Mouse (Mus musculus) hindbrain, embryonic 11.5 days (tissue): ENCODE measurements around the gene Tmco5b. TPM values are rescaled to one million over a fixed set of nuclear protein-coding genes. Genes with fewer than 3 reads are reported as not detected.

Source experiments
- ATAC-seq: fragments of 200-750 bp; cut with Nextera tagmentation; 2 replicates; pipeline ENCODE4 v1.8.0; 2017; ENCODE audit warnings: mild to moderate bottlenecking, moderate TSS enrichment, moderate library complexity; ENCODE audit not compliant: low FRiP score
- DNase-seq: peaks from one replicate; pipeline ENCODE4 v3.0.0-alpha.2; 2015; ENCODE audit warnings: low spot score
- H3K27ac ChIP-seq: fragments of 300-500 bp; sonication (generic); 2 replicates; pipeline ENCODE4 v1.5.1; 2014; ENCODE audit warnings: mild to moderate bottlenecking, low read depth, low read length
- H3K27me3 ChIP-seq: fragments of 300-500 bp; sonication (generic); 2 replicates; pipeline ENCODE4 v1.6.1; 2014; ENCODE audit warnings: mild to moderate bottlenecking, low read length, moderate library complexity, mixed read lengths; ENCODE audit not compliant: control insufficient read depth, insufficient read depth
- H3K36me3 ChIP-seq: fragments of 300-500 bp; sonication (generic); 2 replicates; pipeline ENCODE4 v1.6.1; 2014; ENCODE audit warnings: mild to moderate bottlenecking, low read length, moderate library complexity, mixed read lengths; ENCODE audit not compliant: control insufficient read depth, insufficient read depth
- H3K4me1 ChIP-seq: fragments of 300-500 bp; sonication (generic); replicated peaks from 2 replicates; pipeline ENCODE4 v1.6.1; 2014; ENCODE audit warnings: low read length, mixed read lengths; ENCODE audit not compliant: control insufficient read depth, insufficient read depth
- H3K4me2 ChIP-seq: fragments of 300-500 bp; sonication (generic); replicated peaks from 2 replicates; pipeline ENCODE4 v1.6.1; 2014; ENCODE audit warnings: mild to moderate bottlenecking, low read depth, low read length
- H3K4me3 ChIP-seq: fragments of 300-500 bp; sonication (generic); 2 replicates; pipeline ENCODE4 v1.5.1; 2014; ENCODE audit warnings: low read depth, low read length
- H3K9ac ChIP-seq: fragments of 300-500 bp; sonication (generic); 2 replicates; pipeline ENCODE4 v1.6.1; 2014; ENCODE audit warnings: low read depth, low read length
- H3K9me3 ChIP-seq: fragments of 300-500 bp; sonication (generic); 2 replicates; pipeline ENCODE4 v1.6.1; 2016; ENCODE audit warnings: low read length; ENCODE audit not compliant: control insufficient read depth
- WGBS: fragments of 180-500 bp; shearing (Covaris S2); extraction: QIAGEN DNeasy Blood & Tissue Kit; methylation state at CpG from one replicate; pipeline ENCODE4 v1.1.7; 2014; 5-methylcytosine and 5-hydroxymethylcytosine counted together
- polyA plus RNA-seq: library from polyadenylated mRNA; unstranded; fragments of >200 nt; fragmentation: Nextera tagmentation; extraction: Ambion mirVana; gene quantifications from 2 replicates; pipeline ENCODE4 v1.2.1, GENCODE M21; 2014

The Tmco5b gene
- polyA plus RNA-seq, 1 experiment from 2014 or later: not detected

DNA sequence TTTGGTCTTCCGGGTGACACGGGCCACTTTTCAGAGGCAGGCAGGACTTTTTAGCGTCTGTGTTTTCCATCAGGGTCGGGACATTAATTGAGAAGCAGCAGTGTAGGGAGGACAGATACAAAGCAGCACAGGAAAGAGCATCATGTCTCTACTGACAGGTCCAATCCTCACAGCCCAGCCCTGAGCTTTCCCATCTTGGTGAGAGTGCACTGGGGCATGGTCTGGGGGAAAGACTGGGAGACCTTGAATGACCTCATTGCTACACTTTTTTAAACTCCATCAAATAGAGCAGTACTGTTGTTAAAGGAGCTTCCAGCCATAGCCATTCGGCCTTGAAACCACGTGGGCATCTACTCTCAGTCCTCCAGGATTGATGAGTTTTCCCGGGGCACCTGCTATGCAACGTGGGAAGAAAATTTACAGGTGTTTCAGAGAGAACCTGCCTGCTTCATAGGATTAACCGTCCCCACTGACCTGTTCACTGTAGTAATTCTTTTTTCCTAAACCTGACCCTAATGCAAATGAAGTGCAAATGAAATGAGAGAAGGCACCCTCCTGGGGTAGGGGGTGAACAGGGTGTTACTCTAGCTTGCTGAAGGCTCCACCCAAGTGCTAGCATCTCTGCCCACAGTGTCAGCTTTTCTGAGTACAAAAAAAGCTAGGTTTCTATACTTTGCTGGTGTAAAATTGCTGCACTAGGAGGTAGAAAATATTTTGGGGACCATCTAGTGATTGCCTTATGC, 48.4 kb downstream of the Tmco5b start:
- Histone ChIP-seq H3K4me2 (no peak overlapping the region), H3K36me3 (no peaks in the 10 kb centered on the region), H3K9ac (no peak overlapping the region), H3K4me1 (no peaks in the 10 kb centered on the region), H3K9me3 (no peaks in the 10 kb centered on the region), H3K27ac (no peak overlapping the region), H3K27me3 (no peaks in the 10 kb centered on the region), H3K4me3 (no peak overlapping the region)
- no peak for ATAC-seq
- WGBS: 58% methylated on average over 9 of the region's 9 CpGs
- no peak for DNase-seq

DNA sequence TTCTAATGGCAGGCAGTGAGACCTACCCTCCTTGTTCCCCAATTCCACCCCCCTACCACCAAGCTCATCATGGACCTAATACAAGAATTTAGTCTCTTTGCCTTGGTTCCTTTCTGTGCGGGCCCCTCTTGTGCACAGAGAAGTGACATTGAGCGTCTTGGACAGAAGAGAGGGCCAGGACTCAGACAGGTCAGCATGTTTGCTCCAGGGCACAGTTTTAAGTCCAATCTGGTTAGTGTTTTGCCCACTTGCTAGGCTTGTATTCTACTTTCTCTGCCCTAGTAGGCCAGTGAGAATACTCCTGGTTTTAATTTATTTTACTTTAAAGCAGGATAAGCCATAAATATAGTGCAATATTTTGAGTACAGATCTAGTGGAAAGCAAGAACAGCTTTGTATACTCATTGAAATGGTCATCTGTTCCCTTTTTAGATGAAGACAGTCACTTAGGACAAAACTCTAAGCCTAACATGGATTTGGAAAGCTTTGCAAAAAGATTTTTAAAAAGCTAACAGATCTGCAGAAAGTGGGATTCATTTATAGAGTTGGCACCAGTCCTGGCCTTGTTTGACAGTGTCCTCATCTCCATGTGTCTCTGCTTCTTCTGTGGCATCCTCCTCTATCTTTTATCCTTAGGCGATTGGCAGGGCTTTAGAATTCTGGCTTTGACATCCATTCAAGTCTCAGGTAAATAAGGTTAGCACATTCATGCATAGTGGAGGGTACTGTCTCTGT, 50.2 kb downstream of the Tmco5b start:
- H3K9me3 ChIP-seq: no peaks in the 10 kb centered on the region
- H3K27me3 ChIP-seq: no peaks in the 10 kb centered on the region
- no peak for DNase-seq
- no peaks in the 10 kb centered on the region for H3K36me3 ChIP-seq
- no peak overlapping the region for H3K9ac ChIP-seq
- no peak for ATAC-seq
- H3K27ac ChIP-seq: no peak overlapping the region
- WGBS: 88% methylated on average over 3 of the region's 3 CpGs
- H3K4me1 ChIP-seq: no peaks in the 10 kb centered on the region
- no peak overlapping the region for H3K4me2 ChIP-seq
- H3K4me3 ChIP-seq: no peak overlapping the region

DNA sequence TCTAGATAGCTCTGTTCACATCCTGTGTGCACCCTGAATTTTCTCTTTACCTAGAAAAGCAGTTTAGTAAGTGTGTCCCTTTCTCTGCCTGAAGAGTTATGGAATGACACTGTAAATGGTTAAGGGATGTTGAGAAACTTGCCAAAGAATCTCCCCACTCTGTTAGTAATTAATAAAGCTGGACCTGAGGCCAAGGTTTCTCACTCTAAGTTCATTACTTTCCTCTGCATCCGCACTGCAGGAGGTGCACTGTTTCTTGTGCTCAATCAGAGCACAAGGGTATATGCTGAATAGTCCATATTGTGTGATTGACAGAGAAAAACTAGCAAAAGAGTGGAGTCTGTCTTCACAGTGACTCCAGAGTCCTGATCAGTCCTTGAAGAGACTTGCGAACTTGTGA, 59.0 kb downstream of the Tmco5b start:
- no peak for ATAC-seq
- Histone ChIP-seq H3K4me3 (no peak overlapping the region), H3K36me3 (no peaks in the 10 kb centered on the region), H3K9ac (no peak overlapping the region), H3K4me2 (no peak overlapping the region), H3K4me1 (no peaks in the 10 kb centered on the region), H3K27me3 (no peaks in the 10 kb centered on the region), H3K9me3 (no peaks in the 10 kb centered on the region), H3K27ac (no peak overlapping the region)
- DNase-seq: no peak
- 90% methylated on average over 2 of the region's 2 CpGs for WGBS

Other genes starting within 250 kb of the Tmco5b start
- 1.0 and 1.9 TPM in 2 replicates for gene Ryr3, start 68.6 kb upstream of the Tmco5b start, polyA plus RNA-seq
- gene Fmn1, start 42.0 kb downstream of the Tmco5b start, polyA plus RNA-seq: 1.3 and 2.0 TPM in 2 replicates